In genomic region chr7:100591522-100591852, GRCm38 (mm10) we compare ENCODE assay signal across 7 mouse cellular contexts. TPM values are rescaled to one million over a fixed set of nuclear protein-coding genes. Genes with fewer than 3 reads are reported as not detected.
DNase-seq lines count a peak whose midpoint lies in the region; ATAC-seq and TF ChIP-seq lines count a peak whose summit lies in the region.

No protein-coding gene starts in this region.

- TF ChIP-seq EP300 in lung, postnatal 0 days (IDR thresholded peaks at IDR 0.05) = peak; percentile 55; the same call in 1 of the 2 replicates

- DNase-seq in lung, postnatal 0 days (ENCODE audit: low spot score) = no peak
- DNase-seq in lung, adult 18-20 months = no peak
- DNase-seq in limb, embryonic 14.5 days (ENCODE audit: low spot score) = no peak
- DNase-seq in cerebellum, adult 9-10 months = no peak
- DNase-seq in gastrocnemius, adult 8-10 months (ENCODE audit: low spot score in 2 of 2) = no peak

- no peaks in the 10 kb centered on the region for H3K27me3 ChIP-seq in lung, postnatal 0 days (replicated peaks; ENCODE audit: insufficient read depth, low read length)
- H3K27me3 ChIP-seq in forebrain, embryonic 13.5 days = no peaks in the 10 kb centered on the region
- no peaks in the 10 kb centered on the region for H3K27me3 ChIP-seq in limb, embryonic 14.5 days (ENCODE audit: control insufficient read depth, insufficient read depth, low read length)
- H3K27me3 ChIP-seq in stomach, embryonic 14.5 days (ENCODE audit: control insufficient read depth, insufficient read depth, low read length) = no peaks in the 10 kb centered on the region

- no peak for TF ChIP-seq CTCF in lung, postnatal 0 days (IDR thresholded peaks at IDR 0.05)

- H3K4me1 ChIP-seq in lung, postnatal 0 days (ENCODE audit: insufficient read depth, low read depth, low read length) = no peaks in the 10 kb centered on the region; the same call in 1 of the 2 replicates
- no peaks in the 10 kb centered on the region for H3K4me1 ChIP-seq in forebrain, embryonic 13.5 days
- H3K4me1 ChIP-seq in limb, embryonic 14.5 days (ENCODE audit: control insufficient read depth, insufficient read depth, low read length) = no peaks in the 10 kb centered on the region
- H3K4me1 ChIP-seq in stomach, embryonic 14.5 days (ENCODE audit: control insufficient read depth, insufficient read depth, low read length) = no peaks in the 10 kb centered on the region

- 7% methylated on average over 2 of the region's 2 CpGs for WGBS in lung, postnatal 0 days
- WGBS in forebrain, embryonic 13.5 days = 11% methylated on average over 2 of the region's 2 CpGs
- 5% methylated on average over 2 of the region's 2 CpGs for WGBS in limb, embryonic 14.5 days
- 7% methylated on average over 2 of the region's 2 CpGs for WGBS in stomach, embryonic 14.5 days

- TF ChIP-seq POLR2A in limb, embryonic 14.5 days (IDR thresholded peaks at IDR 0.05; ENCODE audit: borderline replicate concordance, extremely low read depth, insufficient read depth, insufficient read length) = no peak

- peak overlapping the region; percentile 53 for H3K4me2 ChIP-seq in lung, postnatal 0 days (replicated peaks; ENCODE audit: low read depth, low read length)
- H3K4me2 ChIP-seq in forebrain, embryonic 13.5 days = peak overlapping the region; percentile 63
- H3K4me2 ChIP-seq in limb, embryonic 14.5 days (replicated peaks; ENCODE audit: low read depth, low read length, severe bottlenecking) = peak overlapping the region; percentile 56
- H3K4me2 ChIP-seq in stomach, embryonic 14.5 days (replicated peaks; ENCODE audit: low read depth, low read length) = peak overlapping the region; percentile 48

- H3K9ac ChIP-seq in lung, postnatal 0 days (replicated peaks; ENCODE audit: low read depth) = peak overlapping the region; percentile 52
- H3K9ac ChIP-seq in forebrain, embryonic 13.5 days = peak overlapping the region; percentile 65
- H3K9ac ChIP-seq in limb, embryonic 14.5 days (ENCODE audit: low read depth, low read length, severe bottlenecking) = 0 out of 2 replicates have a peak overlapping the region, but pooled peaks have one; percentile 64
- H3K9ac ChIP-seq in stomach, embryonic 14.5 days (replicated peaks; ENCODE audit: low read depth, low read length) = peak overlapping the region; percentile 47

- H3K27ac ChIP-seq in lung, postnatal 0 days (ENCODE audit: low read length) = peak overlapping the region; percentile 94
- peak overlapping the region; percentile 81 for H3K27ac ChIP-seq in forebrain, embryonic 13.5 days
- H3K27ac ChIP-seq in limb, embryonic 14.5 days (replicated peaks; ENCODE audit: low read depth, low read length) = no peak overlapping the region
- H3K27ac ChIP-seq in stomach, embryonic 14.5 days (ENCODE audit: low read length) = peak overlapping the region; percentile 91; the same call in 1 of the 2 replicates

- H3K4me3 ChIP-seq in lung, postnatal 0 days (ENCODE audit: low read depth, low read length) = peak overlapping the region; percentile 55
- H3K4me3 ChIP-seq in forebrain, embryonic 13.5 days = peak overlapping the region; percentile 49
- H3K4me3 ChIP-seq in limb, embryonic 14.5 days (replicated peaks; ENCODE audit: low read length) = peak overlapping the region; percentile 48
- peak overlapping the region; percentile 49 for H3K4me3 ChIP-seq in stomach, embryonic 14.5 days (ENCODE audit: low read depth, low read length)

- no peaks in the 10 kb centered on the region for H3K36me3 ChIP-seq in lung, postnatal 0 days (ENCODE audit: insufficient read depth, low read length)
- no peaks in the 10 kb centered on the region for H3K36me3 ChIP-seq in forebrain, embryonic 13.5 days (ENCODE audit: poor library complexity, severe bottlenecking)
- H3K36me3 ChIP-seq in limb, embryonic 14.5 days (ENCODE audit: control insufficient read depth, insufficient read depth, low read length) = no peaks in the 10 kb centered on the region
- no peaks in the 10 kb centered on the region for H3K36me3 ChIP-seq in stomach, embryonic 14.5 days (ENCODE audit: control insufficient read depth, insufficient read depth, low read length)

- no peak for ATAC-seq in lung, postnatal 0 days
- no peak; the same call in 1 of the 2 replicates for ATAC-seq in forebrain, embryonic 13.5 days
- ATAC-seq in limb, embryonic 14.5 days (ENCODE audit: low FRiP score, low read depth) = no peak
- no peak for ATAC-seq in stomach, embryonic 14.5 days (ENCODE audit: insufficient number of reproducible peaks, insufficient read depth, low FRiP score, low read depth)

- H3K9me3 ChIP-seq in lung, postnatal 0 days (ENCODE audit: low read length) = no peaks in the 10 kb centered on the region
- no peaks in the 10 kb centered on the region for H3K9me3 ChIP-seq in forebrain, embryonic 13.5 days (replicated peaks)
- H3K9me3 ChIP-seq in limb, embryonic 14.5 days (ENCODE audit: control insufficient read depth, low read length) = no peaks in the 10 kb centered on the region
- no peaks in the 10 kb centered on the region for H3K9me3 ChIP-seq in stomach, embryonic 14.5 days (ENCODE audit: control insufficient read depth, low read depth, low read length)

RNA-seq across cellular contexts. Expression of gene Rab6a, which starts 15.7 kb away (rescaled TPM):
- polyA plus RNA-seq in lung, postnatal 0 days (2015; fragmentation: Nextera tagmentation; extraction: Ambion mirVana) = 76.8 and 88.2 TPM in 2 replicates
- polyA plus RNA-seq in forebrain, embryonic 13.5 days (2015; fragmentation: Nextera tagmentation; extraction: Ambion mirVana) = 147 and 152 TPM in 2 replicates
- 76.7 and 78.7 TPM in 2 replicates for polyA plus RNA-seq in limb, embryonic 14.5 days (2012; rRNA removed)
- 113 and 126 TPM in 2 replicates for polyA plus RNA-seq in limb, embryonic 14.5 days (2014; fragmentation: Nextera tagmentation; extraction: Ambion mirVana)
- 109 and 125 TPM in 2 replicates for polyA plus RNA-seq in stomach, embryonic 14.5 days (2014; fragmentation: Nextera tagmentation; extraction: Ambion mirVana)
- total RNA-seq in gastrocnemius, adult 8-10 months (2022) = 10 to 100 TPM; 64.9 to 73.3 (median 68.4) TPM

RNA-seq across cellular contexts. Expression of gene Mrpl48, which starts 16.6 kb away (rescaled TPM):
- 76.0 and 77.5 TPM in 2 replicates for polyA plus RNA-seq in lung, postnatal 0 days (2015; fragmentation: Nextera tagmentation; extraction: Ambion mirVana)
- 67.6 and 69.9 TPM in 2 replicates for polyA plus RNA-seq in forebrain, embryonic 13.5 days (2015; fragmentation: Nextera tagmentation; extraction: Ambion mirVana)
- 27.3 and 42.0 TPM in 2 replicates for polyA plus RNA-seq in limb, embryonic 14.5 days (2012; rRNA removed)
- 79.6 and 87.7 TPM in 2 replicates for polyA plus RNA-seq in limb, embryonic 14.5 days (2014; fragmentation: Nextera tagmentation; extraction: Ambion mirVana)
- polyA plus RNA-seq in stomach, embryonic 14.5 days (2014; fragmentation: Nextera tagmentation; extraction: Ambion mirVana) = 89.8 and 94.8 TPM in 2 replicates
- 10 to 100 TPM; 53.5 to 64.5 (median 58.5) TPM for total RNA-seq in gastrocnemius, adult 8-10 months (2022)

RNA-seq across cellular contexts. Expression of gene Coa4, which starts 54.6 kb away (rescaled TPM):
- 17.0 and 18.2 TPM in 2 replicates for polyA plus RNA-seq in lung, postnatal 0 days (2015; fragmentation: Nextera tagmentation; extraction: Ambion mirVana)
- polyA plus RNA-seq in forebrain, embryonic 13.5 days (2015; fragmentation: Nextera tagmentation; extraction: Ambion mirVana) = 17.0 TPM in 2 replicates
- polyA plus RNA-seq in limb, embryonic 14.5 days (2012; rRNA removed) = 13.5 and 15.5 TPM in 2 replicates
- 22.2 and 22.3 TPM in 2 replicates for polyA plus RNA-seq in limb, embryonic 14.5 days (2014; fragmentation: Nextera tagmentation; extraction: Ambion mirVana)
- polyA plus RNA-seq in stomach, embryonic 14.5 days (2014; fragmentation: Nextera tagmentation; extraction: Ambion mirVana) = 23.9 and 24.3 TPM in 2 replicates
- 10 to 100 TPM in 2 of 4 experiments, 1 to 10 TPM in 2; 8.3 to 10.7 (median 9.7) TPM for total RNA-seq in gastrocnemius, adult 8-10 months (2022)
